Mouse (Mus musculus) limb, embryonic 13.5 days (tissue): ENCODE measurements around the gene Gas2. TPM values are rescaled to one million over a fixed set of nuclear protein-coding genes. Genes with fewer than 3 reads are reported as not detected.

Source experiments
- ATAC-seq: fragments of 200-750 bp; cut with Nextera tagmentation; 2 replicates; pipeline ENCODE4 v1.8.0; 2017; ENCODE audit warnings: low read depth, moderate number of reproducible peaks, moderate TSS enrichment; ENCODE audit not compliant: low FRiP score
- H3K27ac ChIP-seq: fragments of 300-500 bp; sonication (generic); 2 replicates; pipeline ENCODE4 v1.5.1; 2015; ENCODE audit warnings: inconsistent platforms, mild to moderate bottlenecking, moderate library complexity
- H3K27me3 ChIP-seq: fragments of 300-500 bp; sonication (generic); 2 replicates; pipeline ENCODE4 v1.6.1; 2015; ENCODE audit warnings: mild to moderate bottlenecking, inconsistent platforms
- H3K36me3 ChIP-seq: fragments of 300-500 bp; sonication (generic); 2 replicates; pipeline ENCODE4 v1.6.1; 2015; ENCODE audit warnings: inconsistent platforms, mild to moderate bottlenecking, moderate library complexity
- H3K4me1 ChIP-seq: fragments of 300-500 bp; sonication (generic); 2 replicates; pipeline ENCODE4 v1.6.1; 2015; ENCODE audit warnings: inconsistent platforms
- H3K4me2 ChIP-seq: fragments of 300-500 bp; sonication (generic); replicated peaks from 2 replicates; pipeline ENCODE4 v1.6.1; 2015; ENCODE audit warnings: inconsistent platforms, mild to moderate bottlenecking, moderate library complexity
- H3K4me3 ChIP-seq: fragments of 300-500 bp; sonication (generic); 2 replicates; pipeline ENCODE4 v1.5.1; 2015; ENCODE audit warnings: moderate library complexity, mild to moderate bottlenecking, inconsistent platforms
- H3K9ac ChIP-seq: fragments of 300-500 bp; sonication (generic); 2 replicates; pipeline ENCODE4 v1.6.1; 2015; ENCODE audit warnings: mild to moderate bottlenecking, inconsistent platforms
- H3K9me3 ChIP-seq: fragments of 300-500 bp; sonication (generic); 2 replicates; pipeline ENCODE4 v1.6.1; 2016; ENCODE audit warnings: inconsistent platforms
- WGBS: fragments of 180-500 bp; shearing (Covaris S2); methylation state at CpG from one replicate; pipeline ENCODE4 v1.1.7; 2015; 5-methylcytosine and 5-hydroxymethylcytosine counted together
- polyA plus RNA-seq: library from polyadenylated mRNA; unstranded; fragments of >200 nt; fragmentation: Nextera tagmentation; extraction: Ambion mirVana; gene quantifications from 2 replicates; pipeline ENCODE4 v1.2.1, GENCODE M21; 2015

Gas2 gene
- polyA plus RNA-seq, 1 experiment from 2014 or later: 319 TPM

DNA sequence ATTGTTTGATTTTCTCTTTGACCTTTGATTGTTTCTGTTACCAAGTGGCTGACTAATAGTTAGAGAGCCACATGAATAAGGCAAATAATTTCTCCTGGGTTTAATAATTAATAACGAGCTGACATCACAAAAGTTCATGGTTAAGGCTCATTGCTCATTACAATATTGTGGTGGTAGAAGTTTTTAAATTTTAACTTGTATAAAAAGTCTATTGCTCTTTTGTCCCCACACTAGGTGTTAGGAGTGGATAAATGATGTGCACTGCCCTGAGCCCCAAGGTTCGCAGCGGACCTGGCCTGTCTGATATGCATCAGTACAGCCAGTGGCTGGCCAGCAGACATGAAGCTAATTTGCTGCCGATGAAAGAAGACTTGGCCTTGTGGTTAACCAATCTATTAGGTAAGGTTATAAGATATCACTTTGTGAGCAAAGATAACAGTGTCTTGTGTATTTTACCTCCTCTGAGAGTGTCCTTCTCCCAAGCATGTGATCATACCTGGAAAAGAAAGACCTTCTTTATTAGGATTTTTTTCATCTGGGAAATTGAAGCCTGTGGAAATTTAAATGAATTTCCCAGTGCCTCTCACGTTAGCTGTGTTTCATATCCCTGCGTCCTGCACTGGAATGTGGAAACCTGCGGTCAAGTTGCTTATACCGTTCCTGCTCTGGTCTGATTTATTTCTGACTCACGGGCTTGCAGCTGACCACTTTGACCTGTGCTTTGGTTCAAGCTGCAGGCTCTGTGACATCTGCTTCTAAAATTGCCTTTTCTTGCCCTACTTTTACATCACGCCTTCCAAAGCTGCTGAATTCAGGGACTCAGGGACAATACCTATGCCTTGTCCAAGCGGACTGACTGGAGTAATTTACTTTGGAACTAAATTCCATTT is 26.1 kb downstream of the Gas2 start:
- Histone ChIP-seq H3K27me3 (no peaks in the 10 kb centered on the region), H3K27ac (peak overlapping the region; percentile 72; the same call in 1 of the 2 replicates), H3K4me3 (no peak overlapping the region), H3K36me3 (peaks cover 22% of the 10 kb centered on the region), H3K4me1 (peaks cover 50% of the 10 kb centered on the region), H3K9ac (no peak overlapping the region), H3K9me3 (no peaks in the 10 kb centered on the region), H3K4me2 (peak overlapping the region; percentile 4; the same call in 1 of the 2 replicates)
- peak; percentile 51; the same call in 1 of the 2 replicates for ATAC-seq
- 48% methylated on average over 11 of the region's 11 CpGs for WGBS

DNA sequence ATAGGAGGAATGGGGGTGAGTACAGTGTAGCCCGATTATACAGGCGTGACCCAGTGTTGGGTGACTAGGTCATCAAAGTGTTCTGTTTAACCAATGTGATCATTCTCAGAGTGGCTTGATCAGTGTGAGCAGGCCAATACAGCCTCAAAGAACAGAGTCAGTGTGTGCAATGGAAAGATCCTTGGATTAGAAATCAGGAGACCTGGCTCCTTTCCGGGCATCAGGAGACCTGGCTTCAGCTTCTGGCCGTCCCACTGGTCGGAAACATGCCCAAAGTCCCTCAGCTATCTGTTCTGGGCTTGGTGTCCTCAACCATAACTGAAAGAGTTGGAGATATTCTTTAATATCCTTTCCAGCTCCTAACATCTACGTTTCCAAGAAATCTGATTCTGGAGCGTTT is 27.8 kb downstream of the Gas2 start:
- H3K9ac ChIP-seq: no peak overlapping the region
- H3K4me3 ChIP-seq: no peak overlapping the region
- 91% methylated on average over 7 of the region's 7 CpGs for WGBS
- ATAC-seq: no peak
- H3K27ac ChIP-seq: no peak overlapping the region
- H3K9me3 ChIP-seq: no peaks in the 10 kb centered on the region
- peaks cover 22% of the 10 kb centered on the region for H3K36me3 ChIP-seq
- no peak overlapping the region for H3K4me2 ChIP-seq
- no peaks in the 10 kb centered on the region for H3K27me3 ChIP-seq
- H3K4me1 ChIP-seq: peaks cover 55% of the 10 kb centered on the region

DNA sequence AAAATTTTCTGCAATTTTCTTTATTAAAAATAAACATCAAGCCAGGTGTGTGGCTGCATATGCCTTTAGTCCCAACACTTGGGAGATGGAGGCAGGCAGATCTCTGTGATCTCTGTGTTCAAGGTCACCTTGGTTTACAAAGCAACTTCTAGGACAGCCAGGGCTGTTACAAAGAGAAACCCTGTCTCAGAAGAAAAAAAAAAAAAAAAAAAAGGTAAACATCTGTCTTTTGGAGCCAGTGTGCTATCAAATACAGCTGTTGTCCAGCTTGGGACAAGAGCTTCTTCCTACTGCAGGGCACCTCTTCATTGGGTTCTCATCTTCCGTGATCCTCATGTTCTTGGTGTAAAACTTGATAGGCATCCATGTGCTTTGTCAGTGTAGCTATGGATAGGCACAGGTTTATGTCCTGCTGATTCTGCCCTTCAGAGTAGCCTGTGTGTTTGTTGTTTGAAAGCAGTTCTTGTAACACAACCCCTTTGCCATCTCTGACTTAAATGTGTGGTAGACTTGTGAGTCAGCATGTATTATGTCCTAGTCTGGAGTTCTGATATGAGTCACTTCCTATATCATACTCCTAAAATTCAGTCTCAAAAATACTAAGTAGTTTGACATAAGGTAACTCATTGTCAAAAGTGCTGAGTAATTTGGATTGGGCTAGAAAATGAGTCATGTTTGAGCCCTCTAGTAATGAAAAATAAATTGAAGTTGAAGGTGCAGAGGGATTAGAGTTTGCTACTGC is 30.6 kb downstream of the Gas2 start:
- no peak overlapping the region for H3K4me2 ChIP-seq
- H3K27me3 ChIP-seq: no peaks in the 10 kb centered on the region
- no peak overlapping the region for H3K4me3 ChIP-seq
- peaks cover 52% of the 10 kb centered on the region for H3K4me1 ChIP-seq
- ATAC-seq: no peak
- H3K9me3 ChIP-seq: no peaks in the 10 kb centered on the region
- H3K36me3 ChIP-seq: peaks cover 26% of the 10 kb centered on the region
- H3K9ac ChIP-seq: no peak overlapping the region
- WGBS: 86% methylated on average over 1 of the region's 1 CpGs
- H3K27ac ChIP-seq: peak overlapping the region; percentile 7; the same call in 1 of the 2 replicates

DNA sequence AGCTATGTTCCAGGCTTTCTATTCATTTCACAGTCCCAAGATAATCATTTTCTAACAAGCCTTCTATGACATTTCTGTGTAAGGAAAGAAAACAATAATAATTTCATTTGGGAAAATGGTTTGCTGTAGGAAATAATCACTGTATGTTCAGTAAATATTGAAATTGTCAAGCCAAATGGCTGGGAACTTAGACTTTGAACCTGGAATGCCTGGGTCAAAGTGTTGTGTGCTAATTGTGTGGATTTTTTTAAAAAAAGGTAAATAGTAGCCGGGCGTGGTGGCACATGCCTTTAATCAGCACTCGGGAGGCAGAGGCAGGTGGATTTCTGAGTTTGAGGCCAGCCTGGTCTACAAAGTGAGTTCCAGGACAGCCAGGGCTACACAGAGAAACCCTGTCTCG is 31.2 kb downstream of the Gas2 start:
- no peak overlapping the region for H3K9ac ChIP-seq
- no peak overlapping the region for H3K27ac ChIP-seq
- ATAC-seq: no peak
- 74% methylated on average over 4 of the region's 4 CpGs for WGBS
- no peaks in the 10 kb centered on the region for H3K9me3 ChIP-seq
- no peak overlapping the region for H3K4me3 ChIP-seq
- H3K4me2 ChIP-seq: no peak overlapping the region
- H3K27me3 ChIP-seq: no peaks in the 10 kb centered on the region
- peaks cover 46% of the 10 kb centered on the region for H3K4me1 ChIP-seq
- H3K36me3 ChIP-seq: peaks cover 31% of the 10 kb centered on the region

DNA sequence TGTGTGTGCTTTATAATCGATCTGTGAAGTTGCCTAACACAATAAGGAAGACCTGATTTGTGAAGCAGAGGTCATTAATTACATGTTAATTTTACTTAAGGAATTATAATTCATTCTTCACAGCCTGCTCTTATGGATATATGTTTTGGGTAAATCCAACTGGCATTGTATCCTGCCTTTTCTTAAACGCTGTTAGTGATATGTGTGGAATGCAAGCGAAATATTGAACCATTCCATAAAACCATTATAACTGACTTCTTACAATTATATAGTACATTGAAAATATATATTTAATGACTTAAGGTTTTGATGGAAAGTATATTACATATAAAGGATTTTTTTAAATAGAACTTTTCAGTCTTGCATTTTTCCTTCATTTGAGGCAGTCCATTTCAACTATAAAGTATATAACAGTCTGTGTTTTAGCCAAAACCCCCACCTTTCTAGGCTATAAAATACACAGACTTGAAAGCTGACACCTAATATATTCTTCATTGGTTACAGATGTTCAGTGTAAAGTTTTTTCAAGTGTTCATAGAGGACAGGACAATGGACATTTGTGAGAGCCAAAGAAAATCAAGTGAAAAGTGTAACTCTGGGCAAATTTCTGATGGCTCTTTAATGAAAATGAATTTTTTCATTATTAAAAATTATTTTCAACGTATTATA is 32.5 kb downstream of the Gas2 start:
- ATAC-seq: peak; percentile 92
- H3K9me3 ChIP-seq: no peaks in the 10 kb centered on the region
- H3K9ac ChIP-seq: no peak overlapping the region
- peaks cover 39% of the 10 kb centered on the region for H3K4me1 ChIP-seq
- H3K4me2 ChIP-seq: peak overlapping the region; percentile 19; the same call in 1 of the 2 replicates
- no peak overlapping the region for H3K4me3 ChIP-seq
- no peaks in the 10 kb centered on the region for H3K27me3 ChIP-seq
- H3K27ac ChIP-seq: peak overlapping the region; percentile 74
- peaks cover 25% of the 10 kb centered on the region for H3K36me3 ChIP-seq
- 22% methylated on average over 4 of the region's 4 CpGs for WGBS

DNA sequence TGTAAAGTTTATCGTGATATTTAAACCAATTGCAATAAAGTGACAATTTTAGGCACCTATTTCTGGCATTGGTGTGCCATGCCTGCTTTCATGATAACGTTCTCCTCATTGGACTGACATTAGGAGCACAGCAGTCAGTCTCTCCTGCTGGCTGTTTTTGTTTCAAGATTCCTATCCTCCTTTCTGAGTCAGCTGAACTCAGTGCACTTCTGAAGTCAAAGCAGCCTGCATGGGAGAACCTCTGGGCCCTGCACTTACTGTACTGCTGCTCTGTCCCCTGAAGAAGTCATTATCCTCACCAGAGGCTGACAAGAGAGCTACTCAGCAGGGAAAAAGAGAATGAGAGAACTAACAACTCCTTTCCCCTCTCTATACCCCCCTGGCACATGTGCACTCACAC is 33.1 kb downstream of the Gas2 start:
- Histone ChIP-seq H3K27me3 (no peaks in the 10 kb centered on the region), H3K4me1 (peaks cover 39% of the 10 kb centered on the region), H3K4me2 (no peak overlapping the region; the same call in 1 of the 2 replicates), H3K9ac (no peak overlapping the region), H3K9me3 (no peaks in the 10 kb centered on the region), H3K36me3 (peaks cover 20% of the 10 kb centered on the region), H3K27ac (peak overlapping the region; percentile 87), H3K4me3 (no peak overlapping the region)
- 20% methylated on average over 2 of the region's 2 CpGs for WGBS
- peak; percentile 34; the same call in 1 of the 2 replicates for ATAC-seq

DNA sequence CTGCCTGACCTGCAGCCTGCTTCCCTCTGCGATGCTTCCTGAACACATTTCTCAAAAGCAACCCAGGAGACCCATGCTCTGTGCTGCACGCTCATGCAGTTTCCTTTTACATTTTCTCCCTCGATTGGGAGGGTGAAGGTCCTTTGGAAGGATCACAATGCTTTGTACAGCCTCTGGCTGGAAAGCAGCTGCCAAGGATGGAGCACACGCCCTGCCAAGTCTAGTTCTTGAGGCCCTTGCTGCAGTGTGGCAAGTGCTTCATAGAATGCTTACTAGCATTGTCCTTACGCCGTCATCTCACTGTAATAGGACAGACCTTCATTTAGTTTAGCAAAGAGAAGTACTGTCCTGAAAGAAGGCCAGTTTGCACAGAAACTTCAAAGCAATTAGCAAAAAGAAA is 37.3 kb downstream of the Gas2 start:
- ATAC-seq: no peak
- Histone ChIP-seq H3K4me2 (no peak overlapping the region), H3K27me3 (no peaks in the 10 kb centered on the region), H3K9ac (no peak overlapping the region), H3K4me3 (no peak overlapping the region), H3K4me1 (peaks cover 22% of the 10 kb centered on the region), H3K27ac (no peak overlapping the region), H3K36me3 (peaks cover 23% of the 10 kb centered on the region), H3K9me3 (no peaks in the 10 kb centered on the region)
- 51% methylated on average over 6 of the region's 6 CpGs for WGBS

DNA sequence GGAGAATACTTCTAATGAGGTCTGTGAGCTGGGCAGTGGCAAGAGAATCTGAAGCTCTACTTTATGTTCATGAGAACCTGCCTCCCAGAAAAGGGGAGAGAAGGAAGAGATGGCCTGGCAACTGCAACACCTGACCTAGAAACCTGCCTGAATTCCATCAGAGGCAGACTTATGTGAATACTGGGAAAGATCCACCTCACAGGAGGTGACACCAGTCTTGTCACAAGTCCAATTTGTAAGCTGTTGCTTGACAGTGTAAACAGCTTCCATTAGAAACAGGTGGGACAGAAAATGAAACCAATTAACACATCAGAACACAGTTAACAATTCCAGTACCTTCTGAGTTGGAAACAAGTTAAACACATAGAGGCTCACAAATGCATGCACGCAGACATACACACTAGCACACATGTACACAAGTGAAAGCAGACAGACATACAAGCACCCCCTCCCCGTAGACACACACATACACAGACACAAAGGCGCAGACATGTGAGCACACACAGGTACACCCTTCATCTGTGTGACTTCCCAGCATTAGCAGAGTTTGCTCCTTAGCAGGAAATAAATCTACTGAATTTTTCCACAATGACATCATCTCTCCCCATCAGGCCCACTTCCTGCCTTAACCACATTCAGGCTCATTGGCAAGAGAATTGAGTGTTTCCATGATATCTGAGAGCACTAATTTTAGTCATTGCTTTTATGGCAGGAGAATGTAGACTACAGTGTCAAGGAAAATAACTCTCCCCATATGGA is 51.7 kb downstream of the Gas2 start:
- Histone ChIP-seq H3K4me3 (no peak overlapping the region), H3K27me3 (no peaks in the 10 kb centered on the region), H3K4me2 (peak overlapping the region; percentile 40; the same call in 1 of the 2 replicates), H3K4me1 (peaks cover 28% of the 10 kb centered on the region), H3K9ac (peak overlapping the region; percentile 21; the same call in 1 of the 2 replicates), H3K9me3 (no peaks in the 10 kb centered on the region), H3K27ac (peak overlapping the region; percentile 92), H3K36me3 (peaks cover 8% of the 10 kb centered on the region)
- peak; percentile 93 for ATAC-seq
- WGBS: 38% methylated on average over 3 of the region's 3 CpGs

DNA sequence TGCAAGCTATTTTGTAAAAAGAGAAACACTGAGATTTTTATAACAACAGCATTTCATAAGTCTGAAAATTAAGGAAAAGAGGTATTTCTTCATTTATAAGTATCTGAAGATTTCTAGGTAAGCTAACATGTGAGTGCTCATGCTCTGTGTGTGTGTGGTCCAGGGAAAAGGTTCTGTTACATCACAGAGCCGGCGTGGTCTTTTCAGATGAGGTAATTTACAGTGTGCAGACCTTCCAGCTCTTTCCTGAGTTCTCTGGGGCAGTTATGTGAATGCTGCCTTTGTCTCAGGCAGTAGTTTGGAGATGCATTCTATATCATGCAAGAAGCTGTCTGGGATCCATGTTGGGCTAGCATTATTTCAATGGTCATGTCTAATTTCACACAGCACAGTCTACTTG is 52.3 kb downstream of the Gas2 start:
- no peaks in the 10 kb centered on the region for H3K27me3 ChIP-seq
- H3K4me3 ChIP-seq: no peak overlapping the region
- no peak overlapping the region for H3K9ac ChIP-seq
- peak; percentile 89 for ATAC-seq
- peak overlapping the region; percentile 92 for H3K27ac ChIP-seq
- 10% methylated on average over 2 of the region's 2 CpGs for WGBS
- peaks cover 28% of the 10 kb centered on the region for H3K4me1 ChIP-seq
- no peaks in the 10 kb centered on the region for H3K9me3 ChIP-seq
- 0 out of 2 replicates have a peak, but pooled peaks cover 3% of the 10 kb centered on the region for H3K36me3 ChIP-seq
- H3K4me2 ChIP-seq: no peak overlapping the region

DNA sequence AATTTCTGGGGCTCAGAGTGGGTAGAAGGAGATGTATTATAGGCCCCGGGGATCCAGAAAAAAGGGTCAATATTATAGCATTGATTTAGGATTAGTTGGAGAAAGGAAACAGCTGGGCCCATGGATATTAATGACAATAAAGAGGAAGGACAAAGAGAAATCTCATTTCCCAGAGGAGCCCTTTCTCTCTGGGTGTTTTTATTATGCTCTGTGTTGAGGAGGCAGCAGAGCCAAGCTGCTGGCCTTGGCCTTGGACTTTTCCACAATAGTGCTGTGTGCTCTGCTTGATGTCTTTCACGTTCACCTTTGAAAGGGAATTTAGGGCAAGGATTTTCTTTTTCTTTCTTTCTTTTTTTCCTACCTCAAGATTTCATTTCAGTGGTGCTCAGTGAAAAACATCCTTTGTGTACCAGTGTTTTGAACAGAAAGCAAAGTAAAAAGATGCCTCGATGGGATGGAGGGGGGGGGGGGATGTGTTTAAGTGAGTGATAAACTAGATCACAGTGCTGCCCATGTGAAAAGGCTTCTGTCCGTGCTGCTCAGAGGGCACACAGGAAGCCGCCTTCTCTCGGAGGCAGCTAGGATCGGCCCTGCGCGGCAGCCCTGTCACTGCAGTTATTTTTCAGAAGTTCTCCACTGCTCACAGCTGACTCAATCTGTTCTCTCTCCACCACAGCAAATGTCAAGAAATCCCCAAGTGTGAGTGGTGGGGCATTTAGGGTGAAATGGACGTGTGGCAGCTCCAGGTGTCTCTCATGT is 67.1 kb downstream of the Gas2 start:
- WGBS: 51% methylated on average over 10 of the region's 10 CpGs
- ATAC-seq: no peak; the same call in 1 of the 2 replicates
- H3K4me1 ChIP-seq: peaks cover 28% of the 10 kb centered on the region

DNA sequence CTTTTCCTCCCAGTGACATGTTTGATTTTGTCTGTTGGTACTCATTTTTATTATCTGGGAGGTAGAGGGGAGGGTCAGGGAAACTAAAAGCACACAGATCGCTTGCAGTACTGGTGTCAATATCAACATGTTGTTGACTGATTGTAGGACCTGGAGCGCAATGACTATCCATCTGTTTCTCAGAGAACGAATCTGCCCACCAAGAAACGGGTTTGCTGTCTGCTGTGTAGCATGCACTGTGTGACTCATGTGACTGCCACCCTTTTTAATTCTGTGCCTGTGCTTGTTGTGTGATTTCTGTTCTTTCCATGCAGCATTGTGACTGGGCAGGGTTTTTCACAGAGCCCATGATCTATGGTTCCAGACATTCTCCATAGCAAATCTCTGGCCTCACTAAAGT is 69.4 kb downstream of the Gas2 start:
- no peak for ATAC-seq
- 79% methylated on average over 4 of the region's 4 CpGs for WGBS

More for the DNA sequence above, 67.1 kb downstream of the Gas2 start:
- Histone ChIP-seq H3K4me3 (no peak overlapping the region), H3K27ac (peak overlapping the region; percentile 49; the same call in 1 of the 2 replicates), H3K36me3 (peaks cover 23% of the 10 kb centered on the region), H3K9ac (no peak overlapping the region), H3K27me3 (no peaks in the 10 kb centered on the region), H3K9me3 (no peaks in the 10 kb centered on the region), H3K4me2 (no peak overlapping the region)

More for the DNA sequence above, 69.4 kb downstream of the Gas2 start:
- Histone ChIP-seq H3K4me2 (no peak overlapping the region), H3K27ac (peak overlapping the region; percentile 15; the same call in 1 of the 2 replicates), H3K27me3 (no peaks in the 10 kb centered on the region), H3K4me1 (peaks cover 28% of the 10 kb centered on the region), H3K4me3 (no peak overlapping the region), H3K36me3 (peaks cover 12% of the 10 kb centered on the region), H3K9me3 (no peaks in the 10 kb centered on the region), H3K9ac (no peak overlapping the region)
